Mouse (Mus musculus): Measurements from ENCODE around the gene Hebp1.

Hebp1 gene

GRCm38 (mm10) chr6:135113114-135113436 is 84.7 kb downstream of the Hebp1 start:
- no peak for DNase-seq (ENCODE audit: low spot score)

GRCm38 (mm10) chr6:135112411-135113113 is 85.3 kb downstream of the Hebp1 start:
- DNase-seq (ENCODE audit: low spot score): no peak

GRCm38 (mm10) chr6:135107014-135107413 is 90.8 kb downstream of the Hebp1 start:
- no peak for DNase-seq (ENCODE audit: low spot score)

- DNase-seq (ENCODE audit: low spot score): no peak
Observed at GRCm38 (mm10) chr6:135102736-135103303, 95.0 kb downstream of the Hebp1 start.

GRCm38 (mm10) chr6:135100787-135101472 is 96.9 kb downstream of the Hebp1 start:
- no peak for DNase-seq (ENCODE audit: low spot score)

- DNase-seq (ENCODE audit: low spot score): no peak
Observed at GRCm38 (mm10) chr6:135092798-135093470, 104.9 kb downstream of the Hebp1 start.

- DNase-seq (ENCODE audit: low spot score): no peak
Observed at GRCm38 (mm10) chr6:135090661-135091060, 107.2 kb downstream of the Hebp1 start.

GRCm38 (mm10) chr6:135089786-135090185 is 108.0 kb downstream of the Hebp1 start:
- DNase-seq (ENCODE audit: low spot score): no peak

- peak; percentile 89 for DNase-seq (ENCODE audit: low spot score)
Observed at GRCm38 (mm10) chr6:135087721-135088451, 109.9 kb downstream of the Hebp1 start.

Measured in testis, postnatal 10 days (tissue).